In the genomic region with DNA sequence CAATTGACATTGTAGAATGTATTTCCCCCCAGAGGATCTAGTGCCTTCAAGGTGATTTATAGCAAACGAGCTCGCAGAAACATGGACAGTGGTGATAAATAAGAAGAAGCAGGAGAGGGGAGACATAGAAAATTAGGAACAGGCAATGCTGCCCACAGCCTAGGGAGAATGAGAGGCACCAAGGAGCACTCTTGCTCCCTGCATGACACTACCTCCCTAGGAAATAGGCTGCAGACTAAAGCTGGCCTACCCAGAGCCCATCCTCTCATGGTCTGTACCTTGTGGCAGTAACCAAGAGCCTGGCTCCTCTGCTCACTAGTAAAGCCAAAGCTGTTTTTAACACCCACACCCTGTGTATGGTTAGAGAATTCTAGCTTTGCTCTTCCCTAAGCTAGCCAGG, we compare ENCODE assay signal across 28 mouse cellular contexts.
DNase-seq lines count a peak whose midpoint lies in the region; ATAC-seq and TF ChIP-seq lines count a peak whose summit lies in the region.
"Had no signal": no experiment of that assay in that cellular context is flagged by ENCODE, and none has a peak within 500 bp of the region (broad histone marks: within the 10 kb centered on the region; RNA-seq: fewer than 3 reads in every experiment).

No protein-coding gene starts in this region.

- DNase-seq in frontal cortex, postnatal 25 days (ENCODE audit: low spot score in 2 of 2), result no peak
- DNase-seq in hindbrain, postnatal 0 days (ENCODE audit: low spot score), result no peak
- no peak for DNase-seq in neural tube, embryonic 10.5 days (ENCODE audit: extremely low spot score, low spot score)
- DNase-seq in kidney, postnatal 36 days, result no peak
- DNase-seq: adrenal gland, postnatal 10 days; adrenal gland, postnatal 36 days; B cell, adult 2 months; cerebellum, adult 18-20 months; cerebellum, adult 9-11 months; cerebellum, postnatal 25 days; embryo, embryonic 11 days; gastrocnemius, postnatal 25 days; heart, adult 18-20 months; heart, postnatal 10 days; heart, postnatal 36 days had no signal

- TF ChIP-seq CTCF in hindbrain, postnatal 0 days (IDR thresholded peaks at IDR 0.05; ENCODE audit: low read depth), result no peak

- H3K36me3 ChIP-seq in hindbrain, embryonic 16.5 days (ENCODE audit: control insufficient read depth, insufficient read depth, low read length), result no peaks in the 10 kb centered on the region
- no peaks in the 10 kb centered on the region for H3K36me3 ChIP-seq in hindbrain, postnatal 0 days (ENCODE audit: insufficient read depth, low read length)
- no peaks in the 10 kb centered on the region for H3K36me3 ChIP-seq in neural tube, embryonic 12.5 days
- H3K36me3 ChIP-seq: embryonic facial prominence, embryonic 10.5 days; embryonic facial prominence, embryonic 13.5 days; forebrain, embryonic 12.5 days; G1E; heart, embryonic 12.5 days; heart, embryonic 15.5 days; intestine, embryonic 15.5 days had no signal

- no peak overlapping the region for H3K4me2 ChIP-seq in hindbrain, embryonic 16.5 days (ENCODE audit: low read length)
- no peak overlapping the region for H3K4me2 ChIP-seq in hindbrain, postnatal 0 days (ENCODE audit: low read depth, low read length)
- no peak overlapping the region for H3K4me2 ChIP-seq in neural tube, embryonic 12.5 days (replicated peaks)
- H3K4me2 ChIP-seq: embryonic facial prominence, embryonic 13.5 days; forebrain, embryonic 12.5 days; heart, embryonic 12.5 days; heart, embryonic 15.5 days; intestine, embryonic 15.5 days had no signal

- peak; percentile 44; the same call in 1 of the 2 replicates for ATAC-seq in frontal cortex, adult (ENCODE audit: low TSS enrichment)
- peak; percentile 54; the same call in 1 of the 2 replicates for ATAC-seq in hindbrain, embryonic 16.5 days
- ATAC-seq in hindbrain, postnatal 0 days, result no peak
- no peak for ATAC-seq in neural tube, embryonic 12.5 days (ENCODE audit: low FRiP score, low read depth)
- ATAC-seq: forebrain, embryonic 16.5 days; intestine, embryonic 15.5 days; Patski had no signal

- H3K27me3 ChIP-seq in hindbrain, embryonic 16.5 days (replicated peaks; ENCODE audit: control insufficient read depth, insufficient read depth, low read length), result no peaks in the 10 kb centered on the region
- H3K27me3 ChIP-seq in hindbrain, postnatal 0 days (ENCODE audit: insufficient read depth, low read length), result no peaks in the 10 kb centered on the region
- no peaks in the 10 kb centered on the region for H3K27me3 ChIP-seq in neural tube, embryonic 12.5 days (replicated peaks)
- H3K27me3 ChIP-seq: embryonic facial prominence, embryonic 13.5 days; forebrain, embryonic 12.5 days; heart, embryonic 12.5 days; heart, embryonic 15.5 days; intestine, embryonic 15.5 days; Patski had no signal

- WGBS in hindbrain, embryonic 16.5 days, result 48% methylated on average over 2 of the region's 2 CpGs
- WGBS in hindbrain, postnatal 0 days, result 67% methylated on average over 2 of the region's 2 CpGs
- WGBS in neural tube, embryonic 12.5 days, result 57% methylated on average over 2 of the region's 2 CpGs

- H3K9me3 ChIP-seq in hindbrain, embryonic 16.5 days (ENCODE audit: control insufficient read depth, low read length), result no peaks in the 10 kb centered on the region
- H3K9me3 ChIP-seq in hindbrain, postnatal 0 days (ENCODE audit: low read length), result no peaks in the 10 kb centered on the region
- H3K9me3 ChIP-seq in neural tube, embryonic 12.5 days, result no peaks in the 10 kb centered on the region
- H3K9me3 ChIP-seq: embryonic facial prominence, embryonic 10.5 days; embryonic facial prominence, embryonic 13.5 days; forebrain, embryonic 12.5 days; G1E; heart, embryonic 12.5 days; heart, embryonic 15.5 days; intestine, embryonic 15.5 days had no signal

- H3K27ac ChIP-seq in hindbrain, embryonic 16.5 days (ENCODE audit: low read depth, low read length), result no peak overlapping the region
- no peak overlapping the region for H3K27ac ChIP-seq in hindbrain, postnatal 0 days
- peak overlapping the region; percentile 12; the same call in 1 of the 2 replicates for H3K27ac ChIP-seq in neural tube, embryonic 12.5 days
- H3K27ac ChIP-seq: embryonic facial prominence, embryonic 10.5 days; embryonic facial prominence, embryonic 13.5 days; forebrain, embryonic 12.5 days; heart, embryonic 15.5 days; intestine, embryonic 15.5 days had no signal

- no peak overlapping the region for H3K4me3 ChIP-seq in hindbrain, embryonic 16.5 days (ENCODE audit: low read length)
- no peak overlapping the region for H3K4me3 ChIP-seq in hindbrain, postnatal 0 days (ENCODE audit: low read length)
- no peak overlapping the region for H3K4me3 ChIP-seq in neural tube, embryonic 12.5 days
- H3K4me3 ChIP-seq: embryonic facial prominence, embryonic 10.5 days; embryonic facial prominence, embryonic 13.5 days; erythroblast, embryonic 14.5 days; forebrain, embryonic 12.5 days; heart, embryonic 12.5 days; heart, embryonic 15.5 days; intestine, embryonic 15.5 days had no signal

- no peaks in the 10 kb centered on the region for H3K4me1 ChIP-seq in hindbrain, embryonic 16.5 days (ENCODE audit: control insufficient read depth, insufficient read depth, low read depth, low read length)
- H3K4me1 ChIP-seq in hindbrain, postnatal 0 days (ENCODE audit: insufficient read depth, low read length), result no peaks in the 10 kb centered on the region
- H3K4me1 ChIP-seq in neural tube, embryonic 12.5 days, result no peaks in the 10 kb centered on the region
- H3K4me1 ChIP-seq: embryonic facial prominence, embryonic 10.5 days; embryonic facial prominence, embryonic 13.5 days; forebrain, embryonic 12.5 days; heart, embryonic 12.5 days; heart, embryonic 15.5 days; intestine, embryonic 15.5 days had no signal

- H3K9ac ChIP-seq in hindbrain, embryonic 16.5 days (ENCODE audit: low read depth, low read length), result no peak overlapping the region
- H3K9ac ChIP-seq in hindbrain, postnatal 0 days (replicated peaks; ENCODE audit: low read length), result no peak overlapping the region
- H3K9ac ChIP-seq in neural tube, embryonic 12.5 days, result no peak overlapping the region
- H3K9ac ChIP-seq: embryonic facial prominence, embryonic 13.5 days; forebrain, embryonic 12.5 days; heart, embryonic 12.5 days; heart, embryonic 15.5 days; intestine, embryonic 15.5 days had no signal

Comparison
In these comparisons a context has a peak if more than half of its experiments do, and no peak if none do; other contexts are left out.
1. ATAC-seq: peak in frontal cortex, adult (single experiment) and hindbrain, embryonic 16.5 days (single experiment); none in hindbrain, postnatal 0 days (single experiment) and neural tube, embryonic 12.5 days (single experiment).